Mouse (Mus musculus) left cerebral cortex, postnatal 14 days (tissue): ENCODE data around the gene Qsox1. TPM values are rescaled to one million over a fixed set of nuclear protein-coding genes. Genes with fewer than 3 reads are reported as not detected.

ENCODE experiments used
- DNase-seq, 2 experiments: peaks; one replicate each; pipeline ENCODE4 v3.0.0; 2021 to 2022; ENCODE audit warnings: low spot score in 2 of 2, mixed read lengths in 1 of 2
- intact Hi-C: fragments of 180-260 bp; cut with DNase I; formaldehyde crosslinking; loops from one replicate; pipeline ENCODE4 v1.15.1; 2025
- total RNA-seq, 2 experiments: library from RNA; stranded (reverse); gene quantifications; 2 replicates each; pipeline ENCODE4 v1.2.3; 2021

The Qsox1 gene
- total RNA-seq, 2 experiments from 2014 or later: 27.1 to 34.2 TPM

GRCm38 (mm10) chr1:155808261-155808660 is 4.4 kb downstream of the Qsox1 start:
- intact Hi-C loops: no loop called here
- DNase-seq: no peak

DNA sequence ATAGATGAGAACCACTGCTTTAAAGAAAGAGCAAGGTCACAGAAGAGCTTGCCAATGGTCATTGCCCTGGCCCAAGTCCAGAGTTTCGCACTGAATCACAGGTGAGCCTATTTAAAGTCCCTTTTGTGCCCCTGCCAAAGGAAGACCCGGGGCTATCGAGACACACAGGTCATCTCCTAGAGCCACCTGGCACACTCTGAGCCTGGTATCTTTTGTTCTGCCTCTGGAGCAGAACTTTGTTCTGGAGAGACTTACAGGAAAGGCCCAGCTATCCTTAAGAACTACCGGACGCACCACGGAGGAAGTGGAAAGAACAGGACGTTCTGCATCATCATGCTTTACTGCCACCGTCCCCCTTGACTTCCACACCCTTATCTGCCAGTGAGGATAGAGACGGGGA is 7.1 kb downstream of the Qsox1 start:
- intact Hi-C loops: no loop called here
- no peak for DNase-seq

DNA sequence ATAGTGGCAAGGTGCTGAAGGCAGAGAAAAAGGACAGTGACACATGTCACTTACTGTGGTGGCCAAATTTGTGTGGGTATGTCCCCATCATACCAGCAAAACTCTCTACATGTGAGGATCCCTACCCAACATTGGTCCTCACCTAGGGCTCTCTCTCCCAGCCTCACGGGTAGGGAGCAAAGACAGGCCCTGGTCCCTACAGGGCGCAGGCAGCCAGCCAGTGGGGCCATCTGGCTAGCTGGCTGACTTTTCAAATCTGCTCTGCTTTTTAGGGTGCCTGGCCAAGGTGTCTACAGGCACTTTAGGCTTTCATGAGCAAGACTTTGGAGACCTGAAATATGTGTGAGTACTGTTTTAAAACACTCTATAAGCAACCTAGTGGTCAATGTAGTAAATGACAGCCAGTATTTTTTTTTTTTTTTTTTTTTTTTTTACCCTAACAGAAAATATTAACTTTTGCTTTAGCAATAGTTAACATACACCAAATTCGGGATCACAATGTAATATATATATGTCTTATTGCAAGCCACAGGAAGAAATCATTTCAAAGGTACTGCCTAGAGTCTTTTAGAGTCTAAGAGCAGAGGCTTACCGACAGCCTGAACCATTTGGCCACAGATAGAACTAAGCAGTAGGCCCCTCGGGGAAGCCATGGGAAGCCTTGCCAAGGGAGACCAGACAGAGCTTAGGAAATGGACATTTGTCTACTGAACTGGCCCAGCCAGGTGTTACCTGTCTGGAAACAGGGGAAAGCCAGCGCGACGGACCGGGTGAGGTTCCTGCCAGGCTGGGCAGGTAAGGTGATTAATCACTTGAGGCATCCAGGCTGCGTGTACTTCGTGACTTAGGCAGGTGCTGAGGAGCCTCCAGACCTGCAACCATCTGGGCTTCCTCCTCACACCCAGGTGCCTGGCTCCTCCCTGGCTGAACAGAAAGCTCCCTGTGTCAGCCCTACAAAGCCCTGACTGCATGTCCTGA is 11.4 kb downstream of the Qsox1 start:
- no peak for DNase-seq
- intact Hi-C loops: no loop called here

DNA sequence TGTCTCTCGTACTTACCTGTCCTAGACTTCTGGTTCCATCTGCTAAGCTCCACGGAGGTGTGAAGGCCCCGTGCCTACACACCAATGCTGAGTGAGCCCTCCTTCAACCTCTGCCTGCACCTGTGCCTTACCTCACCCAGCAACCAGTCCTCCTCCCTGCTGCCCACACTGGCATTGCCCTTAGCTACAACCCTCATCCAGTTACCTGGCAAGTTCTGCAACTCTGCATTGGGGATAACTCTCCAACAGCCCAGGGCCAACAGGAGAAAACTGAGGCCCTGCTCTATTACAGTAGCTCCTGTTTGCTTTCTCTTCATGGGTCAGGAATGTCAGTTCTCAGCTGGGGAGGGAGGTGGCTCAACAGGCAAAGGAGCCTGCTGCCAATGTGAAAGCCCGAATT is 14.7 kb downstream of the Qsox1 start:
- intact Hi-C loops: no loop called here

DNA sequence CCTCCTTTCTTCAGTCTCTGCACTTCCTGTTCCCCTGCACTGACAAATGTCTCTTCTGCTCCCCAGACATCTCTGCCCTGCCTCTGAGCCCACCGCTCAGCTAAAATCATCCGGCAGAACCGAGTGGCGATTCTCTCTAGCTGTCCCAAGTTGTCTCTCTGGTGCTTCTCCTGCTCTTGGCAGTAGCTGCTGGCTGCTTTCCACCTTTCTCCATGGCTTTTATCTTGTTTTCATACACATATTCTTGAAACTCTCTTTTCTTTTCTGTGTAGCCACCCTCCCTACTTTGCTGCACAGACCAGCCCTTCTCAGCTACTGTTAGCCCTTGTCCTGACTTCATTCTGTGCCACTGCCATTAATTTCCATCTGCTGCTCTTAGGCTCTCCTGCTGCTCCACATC is 15.3 kb downstream of the Qsox1 start:
- no peak for DNase-seq
- intact Hi-C loops: no loop called here

More for the DNA sequence above, 14.7 kb downstream of the Qsox1 start:
- no peak for DNase-seq

DNA sequence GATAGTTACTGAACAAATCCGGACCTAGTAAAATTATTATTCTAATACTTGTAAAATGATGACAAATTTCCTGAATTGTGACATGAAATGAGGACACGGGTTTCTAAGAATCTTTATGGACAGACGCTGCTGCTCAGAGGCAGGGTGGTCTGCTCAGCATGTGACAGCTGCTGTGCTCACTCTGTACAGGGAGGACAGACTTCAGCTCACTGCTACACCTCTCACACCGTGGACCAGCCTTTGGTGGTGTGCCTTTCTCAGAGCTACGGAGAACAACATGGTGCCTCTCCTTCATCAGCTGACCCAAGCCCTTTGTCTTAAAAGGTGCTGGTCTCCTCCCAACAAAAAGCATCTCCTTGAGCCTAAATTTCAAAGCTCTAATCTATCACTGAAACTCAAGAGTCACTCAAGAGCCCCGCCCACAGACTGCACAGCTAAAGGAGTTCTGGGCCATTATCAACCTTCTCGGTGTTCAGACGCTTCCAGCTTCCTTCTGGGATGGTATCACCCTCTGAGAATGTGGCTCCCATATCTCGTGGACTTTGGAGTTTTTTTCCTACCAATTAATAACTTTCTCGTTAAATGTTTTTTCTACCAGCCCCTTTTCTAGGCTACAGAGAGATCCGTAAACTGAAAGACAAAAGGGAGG is 15.8 kb downstream of the Qsox1 start:
- intact Hi-C loops: no loop called here
- DNase-seq: no peak

DNA sequence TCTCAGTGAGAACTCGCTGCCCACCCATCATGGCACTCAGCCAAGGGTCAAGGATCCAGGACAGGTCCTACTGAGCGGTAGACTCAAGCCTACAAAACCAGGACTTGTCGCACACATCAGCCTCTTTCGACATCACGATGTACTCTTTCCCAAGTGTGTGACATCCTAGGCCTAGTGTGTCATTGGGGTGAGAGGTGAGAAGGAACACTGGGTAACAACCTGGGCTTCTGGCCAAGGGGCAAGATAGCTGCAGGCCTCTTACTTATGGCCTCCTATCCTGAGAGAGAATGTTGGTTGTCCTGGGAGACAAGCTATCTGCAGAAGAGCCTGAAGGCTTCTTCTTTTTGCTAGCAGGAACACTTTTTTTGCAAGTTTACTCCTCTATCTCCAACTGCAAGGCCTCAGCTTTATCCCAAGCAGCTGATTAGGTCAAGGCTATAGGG is 16.9 kb downstream of the Qsox1 start:
- intact Hi-C loops: no loop called here
- DNase-seq: no peak

GRCm38 (mm10) chr1:155794855-155795254 is 17.8 kb downstream of the Qsox1 start:
- intact Hi-C loops: no loop called here
- no peak for DNase-seq

GRCm38 (mm10) chr1:155791919-155792318 is 20.8 kb downstream of the Qsox1 start:
- DNase-seq: no peak
- intact Hi-C loops: no loop called here

GRCm38 (mm10) chr1:155790111-155790974 is 22.3 kb downstream of the Qsox1 start:
- intact Hi-C loops: no loop called here
- DNase-seq: no peak

DNA sequence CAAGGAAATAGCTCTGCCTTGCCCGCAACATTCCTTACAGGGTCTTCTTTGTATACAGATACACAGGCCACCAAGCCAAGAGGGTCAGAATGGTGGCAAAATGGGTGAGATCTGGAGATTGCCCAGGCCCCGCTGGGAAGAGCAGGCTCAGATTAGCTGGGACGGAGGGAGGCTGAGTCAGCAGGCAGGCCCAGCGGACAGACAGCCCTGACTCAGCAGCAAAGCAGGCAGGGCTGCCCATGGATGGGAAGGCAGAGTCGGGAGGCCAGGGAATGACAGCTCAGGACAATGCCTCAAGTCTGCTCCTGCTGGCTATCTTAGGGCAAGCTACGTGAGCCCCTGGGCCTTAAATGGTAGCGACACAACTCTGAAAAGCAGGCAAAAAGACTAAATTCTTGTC is 26.8 kb downstream of the Qsox1 start:
- intact Hi-C loops: loop anchor here (2.0 kb wide), 1 partner anchor 211 kb away; no protein-coding TSS in a partner anchor
- DNase-seq: no peak

GRCm38 (mm10) chr1:155784343-155785205 is 28.1 kb downstream of the Qsox1 start:
- intact Hi-C loops: loop anchor here (2.0 kb wide), 1 partner anchor 210 kb away; no protein-coding TSS in a partner anchor
- DNase-seq: peak; percentile 45 to 62

GRCm38 (mm10) chr1:155782382-155782781 is 30.3 kb downstream of the Qsox1 start:
- intact Hi-C loops: no loop called here
- no peak for DNase-seq

- intact Hi-C loops: no loop called here
Observed at GRCm38 (mm10) chr1:155777641-155778625, 34.8 kb downstream of the Qsox1 start.

DNA sequence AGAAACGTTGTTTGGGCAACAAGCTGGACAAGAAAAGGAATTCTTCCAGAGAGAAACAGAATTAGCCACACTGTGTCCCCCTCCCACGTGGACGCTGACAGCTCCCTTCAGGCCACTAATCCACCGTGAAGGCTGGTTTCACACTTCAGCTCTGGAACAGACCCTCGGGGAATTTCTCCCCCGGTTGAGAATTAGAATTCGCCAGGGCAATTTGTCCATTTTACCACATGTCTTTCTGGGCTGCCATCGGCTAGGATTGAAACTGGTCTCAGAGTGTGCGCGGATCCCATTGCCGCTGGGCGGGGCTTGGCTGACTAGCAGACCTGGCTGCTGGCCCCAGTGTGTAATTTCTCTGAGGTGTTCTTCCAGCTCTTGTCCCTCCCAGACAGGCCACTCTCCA is 53.5 kb downstream of the Qsox1 start:
- no peak for DNase-seq
- intact Hi-C loops: no loop called here

More at GRCm38 (mm10) chr1:155777641-155778625, 34.8 kb downstream of the Qsox1 start:
- no peak for DNase-seq

DNA sequence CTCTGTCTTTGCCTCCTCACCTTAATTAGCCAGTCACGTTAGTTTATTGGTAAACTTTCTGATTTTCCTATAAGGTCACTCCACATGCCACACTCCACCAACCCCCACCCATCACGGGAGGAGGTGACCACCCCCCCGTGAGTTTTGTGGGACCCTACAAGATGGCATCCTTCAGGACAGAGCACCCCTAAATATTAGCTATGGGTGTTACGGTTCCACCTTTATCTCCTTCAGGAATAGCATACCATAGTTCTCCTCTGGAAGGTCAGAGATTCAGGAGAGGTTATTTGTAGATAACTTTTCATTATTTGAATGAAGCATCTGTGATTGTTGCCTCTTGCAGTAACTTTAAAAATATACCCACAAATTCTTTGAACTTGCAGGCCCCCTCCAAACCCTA is 54.0 kb downstream of the Qsox1 start:
- intact Hi-C loops: no loop called here

DNA sequence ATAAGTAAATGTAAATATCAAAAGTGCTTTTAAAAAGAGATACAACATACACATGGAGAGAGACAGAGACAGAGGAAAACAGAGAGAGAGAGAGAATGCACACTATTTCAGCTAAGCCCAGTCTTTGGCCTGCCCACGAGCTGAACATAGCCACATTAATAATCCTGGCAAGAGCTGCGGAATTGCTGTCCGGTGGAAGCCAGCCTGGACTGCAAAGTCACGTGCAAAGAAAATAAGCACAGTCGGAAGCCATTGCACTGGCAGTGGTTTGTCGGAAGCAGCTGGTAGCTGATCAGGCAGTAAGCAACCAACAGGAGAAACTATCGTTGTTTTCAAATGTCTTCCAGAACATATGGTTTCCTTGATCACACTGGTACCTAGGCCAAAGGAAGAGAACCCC is 55.1 kb downstream of the Qsox1 start:
- no peak for DNase-seq
- intact Hi-C loops: no loop called here

More for the DNA sequence above, 54.0 kb downstream of the Qsox1 start:
- no peak for DNase-seq
